ENCODE assay signal across 25 mouse cellular contexts in the genomic region with DNA sequence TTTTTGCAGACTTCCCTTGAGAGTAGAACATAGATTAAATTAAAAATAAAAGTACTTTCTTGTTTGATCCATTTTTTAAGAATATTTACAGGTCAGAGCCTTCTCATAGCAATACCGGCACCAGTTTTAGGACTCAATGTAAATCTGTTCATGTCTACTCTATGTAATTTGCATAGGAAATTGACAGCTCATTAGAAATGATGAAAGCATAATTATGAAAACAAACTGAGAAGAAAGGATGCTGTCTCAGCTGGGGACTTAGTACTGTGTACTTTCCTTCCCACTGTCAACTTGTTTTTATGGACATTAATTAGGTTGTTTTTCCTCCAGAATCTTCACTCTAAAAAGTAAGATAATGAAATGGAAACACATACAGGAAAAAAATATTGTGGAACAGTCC.
DNase-seq lines count a peak whose midpoint lies in the region; ATAC-seq lines count a peak whose summit lies in the region.
"Had no signal": no experiment of that assay in that cellular context is flagged by ENCODE, and none has a peak within 500 bp of the region (broad histone marks: within the 10 kb centered on the region; RNA-seq: fewer than 3 reads in every experiment).

No protein-coding gene starts in this region.

- no peaks in the 10 kb centered on the region for H3K36me3 ChIP-seq in forebrain, embryonic 13.5 days (ENCODE audit: poor library complexity, severe bottlenecking)
- no peaks in the 10 kb centered on the region for H3K36me3 ChIP-seq in forebrain, embryonic 15.5 days
- no peaks in the 10 kb centered on the region for H3K36me3 ChIP-seq in forebrain, embryonic 16.5 days (ENCODE audit: control insufficient read depth, insufficient read depth)
- no peaks in the 10 kb centered on the region for H3K36me3 ChIP-seq in forebrain, embryonic 12.5 days (replicated peaks)
- H3K36me3 ChIP-seq: embryonic facial prominence, embryonic 13.5 days; embryonic facial prominence, embryonic 15.5 days; G1E had no signal

- DNase-seq in retina, postnatal 1 day: peak; percentile 69
- no peak for DNase-seq in retina, embryonic 14.5 days (ENCODE audit: low spot score)
- DNase-seq: adrenal gland, adult 8-10 months; adrenal gland, postnatal 14 days; adrenal gland, postnatal 36 days; B cell, adult 2 months; cerebellum, adult 11 months; cerebellum, adult 18-20 months; cerebellum, adult 8-10 months; cerebellum, adult 9-11 months; cerebellum, postnatal 14 days; cerebellum, postnatal 36 days; embryo, embryonic 11 days had no signal

- 60% methylated on average over 1 of the region's 1 CpGs for WGBS in forebrain, embryonic 13.5 days
- WGBS in forebrain, embryonic 15.5 days: 32% methylated on average over 1 of the region's 1 CpGs
- 53% methylated on average over 1 of the region's 1 CpGs for whole genome bisulfite sequencing in forebrain, embryonic 16.5 days
- 73% methylated on average over 1 of the region's 1 CpGs for WGBS in forebrain, embryonic 12.5 days

- no peak overlapping the region for H3K4me3 ChIP-seq in forebrain, embryonic 13.5 days
- H3K4me3 ChIP-seq in forebrain, embryonic 15.5 days: no peak overlapping the region
- no peak overlapping the region for H3K4me3 ChIP-seq in forebrain, embryonic 16.5 days (replicated peaks; ENCODE audit: low read length)
- H3K4me3 ChIP-seq in forebrain, embryonic 12.5 days (replicated peaks): no peak overlapping the region
- H3K4me3 ChIP-seq: embryonic facial prominence, embryonic 13.5 days; embryonic facial prominence, embryonic 15.5 days; erythroblast, embryonic 14.5 days had no signal

- no peak overlapping the region for H3K9ac ChIP-seq in forebrain, embryonic 13.5 days
- H3K9ac ChIP-seq in forebrain, embryonic 15.5 days (replicated peaks): no peak overlapping the region
- H3K9ac ChIP-seq in forebrain, embryonic 16.5 days (replicated peaks; ENCODE audit: low read depth, low read length): no peak overlapping the region
- no peak overlapping the region for H3K9ac ChIP-seq in forebrain, embryonic 12.5 days
- H3K9ac ChIP-seq: embryonic facial prominence, embryonic 13.5 days; embryonic facial prominence, embryonic 15.5 days had no signal

- H3K9me3 ChIP-seq in forebrain, embryonic 13.5 days (replicated peaks): no peaks in the 10 kb centered on the region
- no peaks in the 10 kb centered on the region for H3K9me3 ChIP-seq in forebrain, embryonic 15.5 days
- no peaks in the 10 kb centered on the region for H3K9me3 ChIP-seq in forebrain, embryonic 16.5 days (ENCODE audit: control insufficient read depth, low read length)
- H3K9me3 ChIP-seq in forebrain, embryonic 12.5 days: no peaks in the 10 kb centered on the region
- H3K9me3 ChIP-seq: embryonic facial prominence, embryonic 13.5 days; embryonic facial prominence, embryonic 15.5 days; G1E had no signal

- no peak overlapping the region for H3K4me2 ChIP-seq in forebrain, embryonic 13.5 days
- no peak overlapping the region for H3K4me2 ChIP-seq in forebrain, embryonic 15.5 days (replicated peaks)
- H3K4me2 ChIP-seq in forebrain, embryonic 16.5 days (ENCODE audit: low read length): no peak overlapping the region
- no peak overlapping the region for H3K4me2 ChIP-seq in forebrain, embryonic 12.5 days
- H3K4me2 ChIP-seq: embryonic facial prominence, embryonic 13.5 days; embryonic facial prominence, embryonic 15.5 days had no signal

- H3K27ac ChIP-seq in forebrain, embryonic 13.5 days: no peak overlapping the region
- no peak overlapping the region for H3K27ac ChIP-seq in forebrain, embryonic 15.5 days (replicated peaks)
- no peak overlapping the region for H3K27ac ChIP-seq in forebrain, embryonic 16.5 days (ENCODE audit: low read length)
- H3K27ac ChIP-seq in forebrain, embryonic 12.5 days: no peak overlapping the region
- H3K27ac ChIP-seq: embryonic facial prominence, embryonic 13.5 days; embryonic facial prominence, embryonic 15.5 days had no signal

- peak; percentile 43; the same call in 1 of the 2 replicates for ATAC-seq in forebrain, embryonic 13.5 days
- no peak for ATAC-seq in forebrain, embryonic 15.5 days (replicated peaks)
- peak; percentile 55; the same call in 1 of the 2 replicates for ATAC-seq in forebrain, embryonic 16.5 days
- no peak for ATAC-seq in forebrain, embryonic 12.5 days (ENCODE audit: low FRiP score)
- ATAC-seq: activated CD4-positive, CD25-positive, alpha-beta regulatory T cell, adult 4 months; CD4-positive, CD25-positive, alpha-beta regulatory T cell, adult 4 months; Patski had no signal

- no peaks in the 10 kb centered on the region for H3K4me1 ChIP-seq in forebrain, embryonic 13.5 days
- no peaks in the 10 kb centered on the region for H3K4me1 ChIP-seq in forebrain, embryonic 15.5 days
- no peaks in the 10 kb centered on the region for H3K4me1 ChIP-seq in forebrain, embryonic 16.5 days (replicated peaks; ENCODE audit: control insufficient read depth, insufficient read depth, low read length)
- no peaks in the 10 kb centered on the region for H3K4me1 ChIP-seq in forebrain, embryonic 12.5 days
- H3K4me1 ChIP-seq: embryonic facial prominence, embryonic 13.5 days; embryonic facial prominence, embryonic 15.5 days had no signal

- no peaks in the 10 kb centered on the region for H3K27me3 ChIP-seq in forebrain, embryonic 13.5 days
- H3K27me3 ChIP-seq in forebrain, embryonic 15.5 days: no peaks in the 10 kb centered on the region
- H3K27me3 ChIP-seq in forebrain, embryonic 16.5 days (replicated peaks; ENCODE audit: control insufficient read depth, insufficient read depth, low read length): no peaks in the 10 kb centered on the region
- H3K27me3 ChIP-seq in forebrain, embryonic 12.5 days: no peaks in the 10 kb centered on the region
- H3K27me3 ChIP-seq: CH12.LX; embryonic facial prominence, embryonic 13.5 days; embryonic facial prominence, embryonic 15.5 days; Patski had no signal

Comparison
In these comparisons a context has a peak if more than half of its experiments do, and no peak if none do; other contexts are left out.
1. ATAC-seq: peak in forebrain, embryonic 13.5 days (single experiment) and forebrain, embryonic 16.5 days (single experiment); none in forebrain, embryonic 15.5 days (single experiment) and forebrain, embryonic 12.5 days (single experiment).